Mouse (Mus musculus) erythroblast, embryonic 14.5 days (primary cell): Measurements from ENCODE around the gene Olfr1382. TPM values are rescaled to one million over a fixed set of nuclear protein-coding genes. Genes with fewer than 3 reads are reported as not detected.

Experiments used
- polyA plus RNA-seq: library from polyadenylated mRNA; stranded (reverse); fragments of >175 nt; gene quantifications from 2 replicates; pipeline ENCODE4 v1.2.3, GENCODE M21; 2012

Olfr1382 gene
- polyA plus RNA-seq, 1 experiment, result not detected

Other genes with a start within 250 kb of the Olfr1382 start
- not detected in 2 replicates for gene Olfr1393, start 249.9 kb upstream of the Olfr1382 start, polyA plus RNA-seq
- 0.01 TPM in 1 of 2 replicates, not detected in the other for gene Olfr1392, start 243.0 kb upstream of the Olfr1382 start, polyA plus RNA-seq
- gene Olfr10, start 223.5 kb upstream of the Olfr1382 start, polyA plus RNA-seq, result not detected in 2 replicates
- not detected in 2 replicates for gene Olfr1391, start 205.5 kb upstream of the Olfr1382 start, polyA plus RNA-seq
- gene Olfr1390, start 193.1 kb upstream of the Olfr1382 start, polyA plus RNA-seq, result not detected in 2 replicates
- not detected in 2 replicates for gene Olfr1389, start 105.2 kb upstream of the Olfr1382 start, polyA plus RNA-seq
- gene Olfr1388, start 91.6 kb upstream of the Olfr1382 start, polyA plus RNA-seq, result not detected in 2 replicates
- not detected in 2 replicates for gene Olfr1387, start 72.9 kb upstream of the Olfr1382 start, polyA plus RNA-seq
- not detected in 2 replicates for gene Olfr1386, start 63.2 kb upstream of the Olfr1382 start, polyA plus RNA-seq
- gene Olfr1385, start 39.2 kb upstream of the Olfr1382 start, polyA plus RNA-seq, result not detected in 2 replicates
- not detected in 2 replicates for gene Olfr1384, start 21.5 kb upstream of the Olfr1382 start, polyA plus RNA-seq
- gene Olfr1383, start 8.6 kb upstream of the Olfr1382 start, polyA plus RNA-seq, result 0.01 TPM in 1 of 2 replicates, not detected in the other
- gene Olfr1381, start 15.2 kb downstream of the Olfr1382 start, polyA plus RNA-seq, result 0.01 TPM in 1 of 2 replicates, not detected in the other
- not detected in 2 replicates for gene Olfr1380, start 28.6 kb downstream of the Olfr1382 start, polyA plus RNA-seq
- 0.04 TPM in 2 replicates for gene Flt4, start 81.0 kb downstream of the Olfr1382 start, polyA plus RNA-seq
- gene Scgb3a1, start 135.4 kb downstream of the Olfr1382 start, polyA plus RNA-seq, result not detected in 2 replicates
- 0.94 and 0.95 TPM in 2 replicates for gene Cnot6, start 184.5 kb downstream of the Olfr1382 start, polyA plus RNA-seq